10 mouse cellular contexts compared by ENCODE assay signal in the genomic region with DNA sequence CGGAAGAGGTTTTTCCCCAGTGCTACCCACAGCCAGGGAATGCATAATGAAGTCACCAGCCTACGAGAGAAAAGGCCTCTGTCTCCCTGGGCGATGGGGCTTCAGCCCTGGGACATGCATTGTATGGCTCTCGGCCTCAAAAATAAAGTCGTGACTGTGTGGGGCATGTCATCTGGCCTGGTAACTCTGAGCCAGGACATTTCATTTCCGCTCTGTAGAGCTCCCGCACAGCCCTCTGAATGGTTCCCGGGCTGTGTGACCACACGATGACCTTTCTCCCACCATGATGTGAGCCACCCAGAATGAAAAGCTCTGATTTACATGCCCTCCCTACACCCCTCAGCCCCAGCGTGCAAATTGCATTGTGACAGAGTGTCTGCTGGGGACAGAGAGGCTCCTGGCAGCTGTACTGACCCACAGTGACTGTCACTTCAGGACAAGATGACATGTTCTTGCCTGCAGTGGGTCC. TPM values are rescaled to one million over a fixed set of nuclear protein-coding genes. Genes with fewer than 3 reads are reported as not detected.
DNase-seq lines count a peak whose midpoint lies in the region; ATAC-seq lines count a peak whose summit lies in the region.
"Had no signal": no experiment of that assay in that cellular context is flagged by ENCODE, and none has a peak within 500 bp of the region (broad histone marks: within the 10 kb centered on the region; RNA-seq: fewer than 3 reads in every experiment).

No protein-coding gene starts in this region.

- no peak overlapping the region for H3K4me2 ChIP-seq in hindbrain, embryonic 15.5 days
- H3K4me2 ChIP-seq in midbrain, embryonic 12.5 days (replicated peaks): no peak overlapping the region
- H3K4me2 ChIP-seq: limb, embryonic 13.5 days had no signal

- no peaks in the 10 kb centered on the region for H3K36me3 ChIP-seq in hindbrain, embryonic 15.5 days
- H3K36me3 ChIP-seq in midbrain, embryonic 12.5 days: no peaks in the 10 kb centered on the region
- H3K36me3 ChIP-seq: G1E; limb, embryonic 13.5 days had no signal

- H3K4me1 ChIP-seq in hindbrain, embryonic 15.5 days (replicated peaks): 0 out of 2 replicates have a peak, but pooled peaks cover 1% of the 10 kb centered on the region
- peaks cover 9% of the 10 kb centered on the region for H3K4me1 ChIP-seq in midbrain, embryonic 12.5 days
- H3K4me1 ChIP-seq: limb, embryonic 13.5 days had no signal

- DNase-seq in right cerebral cortex, postnatal 10 days (ENCODE audit: low spot score in 2 of 2): peak; percentile 53 to 73
- no peak for DNase-seq in right cerebral cortex, postnatal 14 days
- peak; percentile 6 for DNase-seq in yolk sac, embryonic 10.5 days (ENCODE audit: low spot score)
- DNase-seq in gastrocnemius, postnatal 10 days: no peak
- DNase-seq in adipocyte (ENCODE audit: low spot score): no peak

- WGBS in hindbrain, embryonic 15.5 days: 9% methylated on average over 10 of the region's 10 CpGs
- WGBS in midbrain, embryonic 12.5 days: 11% methylated on average over 10 of the region's 10 CpGs

- peak overlapping the region; percentile 45; the same call in 1 of the 2 replicates for H3K27ac ChIP-seq in hindbrain, embryonic 15.5 days (replicated peaks)
- peak overlapping the region; percentile 7; the same call in 1 of the 2 replicates for H3K27ac ChIP-seq in midbrain, embryonic 12.5 days (replicated peaks)
- H3K27ac ChIP-seq: limb, embryonic 13.5 days had no signal

- H3K27me3 ChIP-seq in hindbrain, embryonic 15.5 days: no peaks in the 10 kb centered on the region
- peaks cover 67% of the 10 kb centered on the region for H3K27me3 ChIP-seq in midbrain, embryonic 12.5 days
- H3K27me3 ChIP-seq: limb, embryonic 13.5 days had no signal

- no peaks in the 10 kb centered on the region for H3K9me3 ChIP-seq in hindbrain, embryonic 15.5 days
- peaks cover 5% of the 10 kb centered on the region; the same call in 1 of the 2 replicates for H3K9me3 ChIP-seq in midbrain, embryonic 12.5 days
- H3K9me3 ChIP-seq: limb, embryonic 13.5 days had no signal

- peak; percentile 93 for ATAC-seq in hindbrain, embryonic 15.5 days (ENCODE audit: low FRiP score, low read depth)
- ATAC-seq in midbrain, embryonic 12.5 days (ENCODE audit: low FRiP score, low read depth): peak; percentile 83
- no peak for ATAC-seq in megakaryocyte, adult 5-6 weeks (ENCODE audit: poor library complexity, severe bottlenecking)

- H3K4me3 ChIP-seq in hindbrain, embryonic 15.5 days: no peak overlapping the region
- H3K4me3 ChIP-seq in midbrain, embryonic 12.5 days: no peak overlapping the region
- H3K4me3 ChIP-seq: limb, embryonic 13.5 days had no signal

- no peak overlapping the region for H3K9ac ChIP-seq in hindbrain, embryonic 15.5 days
- no peak overlapping the region for H3K9ac ChIP-seq in midbrain, embryonic 12.5 days (replicated peaks)
- H3K9ac ChIP-seq: limb, embryonic 13.5 days had no signal

RNA-seq across cellular contexts. Expression of gene Agap1, which starts 53.8 kb away (rescaled TPM):
- polyA plus RNA-seq in hindbrain, embryonic 15.5 days (2015; fragmentation: Nextera tagmentation; extraction: Ambion mirVana): 49.8 and 50.0 TPM in 2 replicates
- 61.9 and 91.4 TPM in 2 replicates for polyA plus RNA-seq in midbrain, embryonic 12.5 days (2016; fragmentation: Nextera tagmentation; extraction: Ambion mirVana)
- total RNA-seq in megakaryocyte, adult 5-6 weeks (2015): 7.9 and 9.1 TPM in 2 replicates
- 4.0 and 8.1 TPM in 2 replicates for total RNA-seq in megakaryocyte, adult 5-6 weeks (2017)
- total RNA-seq in gastrocnemius, postnatal 10 days (2021): 10 to 100 TPM; 49.5 to 59.1 TPM

Comparison
In these comparisons a context has a peak if more than half of its experiments do, and no peak if none do; other contexts are left out.
1. DNase-seq: peak in right cerebral cortex, postnatal 10 days (2 of 2) and yolk sac, embryonic 10.5 days (single experiment); none in right cerebral cortex, postnatal 14 days (single experiment), gastrocnemius, postnatal 10 days (single experiment) and adipocyte (single experiment).
2. RNA of gene Agap1, which starts 53.8 kb away (total RNA-seq): 49.5 to 59.1 TPM in gastrocnemius, postnatal 10 days; 4.0 to 9.1 TPM in megakaryocyte, adult 5-6 weeks; every median in the first group is over 4 times any median in the second.